Mouse (Mus musculus): Measurements from ENCODE around the gene 4632433K11Rik. TPM values are rescaled to one million over a fixed set of nuclear protein-coding genes. Genes with fewer than 3 reads are reported as not detected.

4632433K11Rik gene
- total RNA-seq (2012; rRNA removed) (not detected in 2 replicates), total RNA-seq (2014; rRNA removed) (not detected in 2 replicates), polyA plus RNA-seq (2012; ENCODE audit: insufficient read length, low read depth) (not detected in 2 replicates)

- peaks cover 0 to 9% of the 10 kb centered on the region in 2 experiments; a peak in 3 of 4 replicates for H3K4me1 ChIP-seq (ENCODE audit: control insufficient read depth in 1 of 2, insufficient read depth in 2 of 2)
- DNase-seq (ENCODE audit: extremely low read depth) = no peak
- H3K9me3 ChIP-seq (replicated peaks; ENCODE audit: low read length) = peaks cover 30% of the 10 kb centered on the region
- peaks cover 45 to 73% of the 10 kb centered on the region in 2 experiments for H3K36me3 ChIP-seq (replicated peaks in 1 of 2; ENCODE audit: control insufficient read depth in 1 of 2, insufficient read depth in 1 of 2, low read length in 1 of 2)
- dilution Hi-C loops (cut with MboI; ENCODE audit: extremely low pct_ligation_motif_present, extremely low pct_unique_long_range_greater_than_20kb, low sequenced_read_pairs) = no loop called here
- no peak within 1 kb of the TSS for H3K4me3 ChIP-seq (replicated peaks in 1 of 3; ENCODE audit: low read depth in 2 of 3, low read length in 2 of 3, poor library complexity in 1 of 3)
- H3K9ac ChIP-seq (ENCODE audit: insufficient read depth, low read depth) = no peak within 1 kb of the TSS
- TF ChIP-seq JUND (conservative IDR thresholded peaks at IDR 0.05; ENCODE audit: low read depth, low read length) (no peak), USF2 (conservative IDR thresholded peaks at IDR 0.05; ENCODE audit: low read depth, low read length) (no peak), PAX5 (IDR thresholded peaks at IDR 0.05; ENCODE audit: low read length) (no peak), MYC (IDR thresholded peaks at IDR 0.05; ENCODE audit: low read depth, low read length) (no peak), ZNF384 (IDR thresholded peaks at IDR 0.05; ENCODE audit: low read depth, low read length) (no peak), TCF12 (IDR thresholded peaks at IDR 0.05; ENCODE audit: low read depth, low read length) (no peak), E2F4 (IDR thresholded peaks at IDR 0.05; ENCODE audit: insufficient replicate concordance, low read depth, low read length) (no peak), CHD2 (IDR thresholded peaks at IDR 0.05; ENCODE audit: low read length) (no peak)
- H3K79me2 ChIP-seq (replicated peaks; ENCODE audit: control insufficient read depth, extremely low read depth, insufficient read depth, poor library complexity, severe bottlenecking) = 0 out of 2 replicates have a peak, but pooled peaks cover under 1% of the 10 kb centered on the region
- H3K27ac ChIP-seq (ENCODE audit: insufficient read depth, low read depth) = no peak within 1 kb of the TSS
- no peak within 1 kb of the TSS for H3K4me2 ChIP-seq (ENCODE audit: insufficient read depth, low read depth, poor library complexity, severe bottlenecking)
- no peaks in the 10 kb centered on the region for H3K27me3 ChIP-seq (replicated peaks)
- in situ Hi-C loops (cut with MboI; ENCODE audit: low pct_ligation_motif_present, low pct_unique_long_range_greater_than_20kb, low sequenced_read_pairs) = no loop called here
Observed at GRCm38 (mm10) chr7:5033818-5034217, at the start of gene 4632433K11Rik. TSS of gene 4632433K11Rik (plus strand) at chr7:5034118.

GRCm38 (mm10) chr7:4988250-4988649, 45.7 kb upstream of the 4632433K11Rik start:
- in situ Hi-C loops (cut with MboI; ENCODE audit: low pct_ligation_motif_present, low pct_unique_long_range_greater_than_20kb, low sequenced_read_pairs) = no loop called here
- no peak for DNase-seq (ENCODE audit: extremely low read depth)
- H3K9me3 ChIP-seq (replicated peaks; ENCODE audit: low read length) = peaks cover 10% of the 10 kb centered on the region
- peaks cover 49% of the 10 kb centered on the region for H3K27me3 ChIP-seq (replicated peaks)
- no peaks in the 10 kb centered on the region for H3K4me1 ChIP-seq (ENCODE audit: control insufficient read depth in 1 of 2, insufficient read depth in 2 of 2)
- no peak for TF ChIP-seq ZC3H11A (IDR thresholded peaks at IDR 0.05; ENCODE audit: low read depth, low read length)
- no peak for TF ChIP-seq ZKSCAN1 (IDR thresholded peaks at IDR 0.05; ENCODE audit: borderline replicate concordance, low read depth, low read length)
- TF ChIP-seq USF1 (IDR thresholded peaks at IDR 0.05; ENCODE audit: low read depth, low read length) = no peak
- TF ChIP-seq CHD1 (IDR thresholded peaks at IDR 0.05; ENCODE audit: low read depth, low read length) = no peak
- no peak for TF ChIP-seq PAX5 (IDR thresholded peaks at IDR 0.05; ENCODE audit: low read length)
- no peak for TF ChIP-seq ZNF384 (IDR thresholded peaks at IDR 0.05; ENCODE audit: low read depth, low read length)
- TF ChIP-seq KAT2A (IDR thresholded peaks at IDR 0.05; ENCODE audit: insufficient replicate concordance, low read length) = no peak
- no peak for TF ChIP-seq GABPA (IDR thresholded peaks at IDR 0.05; ENCODE audit: insufficient replicate concordance, low read depth, low read length)
- TF ChIP-seq POLR2A (IDR thresholded peaks at IDR 0.05; ENCODE audit: low read depth, low read length) = no peak
- TF ChIP-seq SMC3 (IDR thresholded peaks at IDR 0.05; ENCODE audit: low read depth, low read length) = no peak
- no peak for TF ChIP-seq IRF4 (IDR thresholded peaks at IDR 0.05; ENCODE audit: low read depth, low read length)
- TF ChIP-seq ELF1 (IDR thresholded peaks at IDR 0.05; ENCODE audit: low read depth, low read length) = no peak
- no peak for TF ChIP-seq RCOR1 (conservative IDR thresholded peaks at IDR 0.05; ENCODE audit: low read depth, low read length)
- no peak overlapping the region for H3K9ac ChIP-seq (ENCODE audit: insufficient read depth, low read depth)
- no peak overlapping the region for H3K27ac ChIP-seq (ENCODE audit: insufficient read depth, low read depth)
- H3K4me2 ChIP-seq (ENCODE audit: insufficient read depth, low read depth, poor library complexity, severe bottlenecking) = no peak overlapping the region
- no peaks in the 10 kb centered on the region for H3K79me2 ChIP-seq (replicated peaks; ENCODE audit: control insufficient read depth, extremely low read depth, insufficient read depth, poor library complexity, severe bottlenecking)
- peaks cover 5 to 11% of the 10 kb centered on the region in 2 experiments for H3K36me3 ChIP-seq (replicated peaks in 1 of 2; ENCODE audit: control insufficient read depth in 1 of 2, insufficient read depth in 1 of 2, low read length in 1 of 2)
- H3K4me3 ChIP-seq (replicated peaks in 1 of 3; ENCODE audit: low read depth in 2 of 3, low read length in 2 of 3, poor library complexity in 1 of 3) = no peak overlapping the region
- dilution Hi-C loops (cut with MboI; ENCODE audit: extremely low pct_ligation_motif_present, extremely low pct_unique_long_range_greater_than_20kb, low sequenced_read_pairs) = no loop called here
